Mouse (Mus musculus) heart, embryonic 15.5 days (tissue): ENCODE results near the gene Grsf1. TPM values are rescaled to one million over a fixed set of nuclear protein-coding genes. Genes with fewer than 3 reads are reported as not detected.

Experiments used
- ATAC-seq: fragments of 200-750 bp; cut with Nextera tagmentation; replicated peaks from 2 replicates; pipeline ENCODE4 v1.8.0; 2017; ENCODE audit warnings: low read depth, moderate TSS enrichment; ENCODE audit not compliant: insufficient number of reproducible peaks, insufficient read depth, low FRiP score
- H3K27ac ChIP-seq: fragments of 300-500 bp; sonication (generic); 2 replicates; pipeline ENCODE4 v1.5.1; 2015; ENCODE audit warnings: mild to moderate bottlenecking, inconsistent platforms
- H3K27me3 ChIP-seq: fragments of 300-500 bp; sonication (generic); 2 replicates; pipeline ENCODE4 v1.6.1; 2015; ENCODE audit warnings: inconsistent platforms
- H3K36me3 ChIP-seq: fragments of 300-500 bp; sonication (generic); 2 replicates; pipeline ENCODE4 v1.6.1; 2015; ENCODE audit warnings: mild to moderate bottlenecking, inconsistent platforms
- H3K4me1 ChIP-seq: fragments of 300-500 bp; sonication (generic); replicated peaks from 2 replicates; pipeline ENCODE4 v1.6.1; 2015; ENCODE audit warnings: inconsistent platforms
- H3K4me2 ChIP-seq: fragments of 300-500 bp; sonication (generic); 2 replicates; pipeline ENCODE4 v1.6.1; 2015; ENCODE audit warnings: inconsistent platforms, mild to moderate bottlenecking, moderate library complexity
- H3K4me3 ChIP-seq: fragments of 300-500 bp; sonication (generic); 2 replicates; pipeline ENCODE4 v1.5.1; 2015; ENCODE audit warnings: mild to moderate bottlenecking, inconsistent platforms
- H3K9ac ChIP-seq: fragments of 300-500 bp; sonication (generic); 2 replicates; pipeline ENCODE4 v1.6.1; 2015; ENCODE audit warnings: mild to moderate bottlenecking, inconsistent platforms
- H3K9me3 ChIP-seq: fragments of 300-500 bp; sonication (generic); replicated peaks from 2 replicates; pipeline ENCODE4 v1.6.1; 2016; ENCODE audit warnings: inconsistent platforms
- WGBS: fragments of 180-500 bp; shearing (Covaris S2); methylation state at CpG from one replicate; pipeline ENCODE4 v1.1.7; 2015; ENCODE audit warnings: mixed read lengths; 5-methylcytosine and 5-hydroxymethylcytosine counted together
- polyA plus RNA-seq: library from polyadenylated mRNA; unstranded; fragments of >200 nt; fragmentation: Nextera tagmentation; extraction: Ambion mirVana; gene quantifications from 2 replicates; pipeline ENCODE4 v1.2.1, GENCODE M21; 2015

The Grsf1 gene
- polyA plus RNA-seq, 1 experiment from 2014 or later, result 67.4 TPM

GRCm38 (mm10) chr5:88685745-88686299, 9.9 kb upstream of the Grsf1 start:
- H3K9ac ChIP-seq, result no peak overlapping the region
- H3K36me3 ChIP-seq, result no peaks in the 10 kb centered on the region
- H3K27me3 ChIP-seq, result no peaks in the 10 kb centered on the region
- no peak for ATAC-seq
- peaks cover 11% of the 10 kb centered on the region for H3K4me1 ChIP-seq
- H3K9me3 ChIP-seq, result no peaks in the 10 kb centered on the region
- no peak overlapping the region for H3K27ac ChIP-seq
- 36% methylated on average over 6 of the region's 6 CpGs for WGBS
- no peak overlapping the region for H3K4me2 ChIP-seq
- H3K4me3 ChIP-seq, result no peak overlapping the region

GRCm38 (mm10) chr5:88685306-88685705, 9.3 kb upstream of the Grsf1 start:
- 18% methylated on average over 6 of the region's 6 CpGs for WGBS
- Histone ChIP-seq H3K9ac (no peak overlapping the region), H3K4me3 (no peak overlapping the region), H3K4me2 (no peak overlapping the region), H3K9me3 (no peaks in the 10 kb centered on the region), H3K27ac (no peak overlapping the region), H3K27me3 (no peaks in the 10 kb centered on the region), H3K4me1 (peaks cover 11% of the 10 kb centered on the region), H3K36me3 (no peaks in the 10 kb centered on the region)
- no peak for ATAC-seq

GRCm38 (mm10) chr5:88684226-88684625, 8.3 kb upstream of the Grsf1 start:
- Histone ChIP-seq H3K4me2 (no peak overlapping the region), H3K4me3 (no peak overlapping the region), H3K9me3 (no peaks in the 10 kb centered on the region), H3K36me3 (no peaks in the 10 kb centered on the region), H3K27me3 (no peaks in the 10 kb centered on the region), H3K4me1 (peaks cover 11% of the 10 kb centered on the region), H3K27ac (no peak overlapping the region), H3K9ac (no peak overlapping the region)
- no peak for ATAC-seq
- WGBS, result 26% methylated on average over 3 of the region's 3 CpGs

GRCm38 (mm10) chr5:88683706-88684105, 7.7 kb upstream of the Grsf1 start:
- Histone ChIP-seq H3K9me3 (no peaks in the 10 kb centered on the region), H3K4me1 (peaks cover 8% of the 10 kb centered on the region), H3K36me3 (no peaks in the 10 kb centered on the region), H3K4me2 (no peak overlapping the region), H3K9ac (no peak overlapping the region), H3K4me3 (no peak overlapping the region), H3K27me3 (no peaks in the 10 kb centered on the region), H3K27ac (no peak overlapping the region)
- ATAC-seq, result no peak
- WGBS, result 64% methylated on average over 9 of the region's 9 CpGs

- ATAC-seq, result no peak
- 86% methylated on average over 6 of the region's 6 CpGs for WGBS
- Histone ChIP-seq H3K4me3 (no peak overlapping the region), H3K36me3 (no peaks in the 10 kb centered on the region), H3K27me3 (no peaks in the 10 kb centered on the region), H3K4me1 (peaks cover 4% of the 10 kb centered on the region), H3K27ac (no peak overlapping the region), H3K9ac (no peak overlapping the region), H3K9me3 (no peaks in the 10 kb centered on the region), H3K4me2 (no peak overlapping the region)
Measured at GRCm38 (mm10) chr5:88680567-88680966, 4.6 kb upstream of the Grsf1 start.

GRCm38 (mm10) chr5:88679341-88679740, 3.4 kb upstream of the Grsf1 start:
- Histone ChIP-seq H3K9ac (no peak overlapping the region), H3K36me3 (no peaks in the 10 kb centered on the region), H3K9me3 (no peaks in the 10 kb centered on the region), H3K27ac (no peak overlapping the region), H3K27me3 (no peaks in the 10 kb centered on the region), H3K4me3 (no peak overlapping the region), H3K4me2 (no peak overlapping the region), H3K4me1 (peaks cover 4% of the 10 kb centered on the region)
- 30% methylated on average over 6 of the region's 6 CpGs for WGBS
- ATAC-seq, result no peak

- no peak overlapping the region for H3K4me3 ChIP-seq
- H3K9me3 ChIP-seq, result no peaks in the 10 kb centered on the region
- H3K27me3 ChIP-seq, result no peaks in the 10 kb centered on the region
- H3K4me1 ChIP-seq, result peaks cover 5% of the 10 kb centered on the region
- 45% methylated on average over 7 of the region's 7 CpGs for WGBS
- ATAC-seq, result no peak
- H3K27ac ChIP-seq, result no peak overlapping the region
- H3K9ac ChIP-seq, result no peak overlapping the region
- no peaks in the 10 kb centered on the region for H3K36me3 ChIP-seq
- no peak overlapping the region for H3K4me2 ChIP-seq
Measured at GRCm38 (mm10) chr5:88678929-88679328, 3.0 kb upstream of the Grsf1 start.

- Histone ChIP-seq H3K27me3 (no peaks in the 10 kb centered on the region), H3K4me1 (peaks cover 9% of the 10 kb centered on the region), H3K27ac (peak overlapping the region; percentile 98), H3K4me2 (peak overlapping the region; percentile 84), H3K9me3 (no peaks in the 10 kb centered on the region), H3K9ac (peak overlapping the region; percentile 99), H3K4me3 (peak overlapping the region; percentile 99), H3K36me3 (peaks cover 17% of the 10 kb centered on the region)
- WGBS, result under 1% methylated on average over 37 of the region's 47 CpGs
- ATAC-seq, result peak; percentile 29
Measured at GRCm38 (mm10) chr5:88674703-88675442, 1.1 kb downstream of the Grsf1 start.

GRCm38 (mm10) chr5:88663875-88664274, 12.1 kb downstream of the Grsf1 start:
- H3K27me3 ChIP-seq, result no peaks in the 10 kb centered on the region
- no peak overlapping the region for H3K9ac ChIP-seq
- H3K36me3 ChIP-seq, result peaks cover 83% of the 10 kb centered on the region
- H3K9me3 ChIP-seq, result no peaks in the 10 kb centered on the region
- no peaks in the 10 kb centered on the region for H3K4me1 ChIP-seq
- no peak overlapping the region for H3K4me3 ChIP-seq
- no peak overlapping the region for H3K27ac ChIP-seq
- no peak for ATAC-seq
- WGBS, result 92% methylated on average over 5 of the region's 5 CpGs
- no peak overlapping the region for H3K4me2 ChIP-seq

- WGBS, result 96% methylated on average over 3 of the region's 3 CpGs
- H3K9ac ChIP-seq, result no peak overlapping the region
Measured at GRCm38 (mm10) chr5:88663151-88663550, 12.8 kb downstream of the Grsf1 start.

GRCm38 (mm10) chr5:88657868-88658267, 18.1 kb downstream of the Grsf1 start:
- H3K36me3 ChIP-seq, result peaks cover 59% of the 10 kb centered on the region
- no peaks in the 10 kb centered on the region for H3K9me3 ChIP-seq
- no peak overlapping the region for H3K9ac ChIP-seq
- H3K4me2 ChIP-seq, result no peak overlapping the region
- ATAC-seq, result no peak
- 100% methylated on average over 1 of the region's 1 CpGs for WGBS
- H3K4me3 ChIP-seq, result no peak overlapping the region
- 0 out of 2 replicates have a peak, but pooled peaks cover 3% of the 10 kb centered on the region for H3K4me1 ChIP-seq
- no peak overlapping the region for H3K27ac ChIP-seq
- H3K27me3 ChIP-seq, result no peaks in the 10 kb centered on the region

More at GRCm38 (mm10) chr5:88663151-88663550, 12.8 kb downstream of the Grsf1 start:
- H3K4me3 ChIP-seq, result no peak overlapping the region
- no peak for ATAC-seq
- H3K27ac ChIP-seq, result no peak overlapping the region
- no peaks in the 10 kb centered on the region for H3K4me1 ChIP-seq
- no peaks in the 10 kb centered on the region for H3K27me3 ChIP-seq
- H3K4me2 ChIP-seq, result no peak overlapping the region
- peaks cover 84% of the 10 kb centered on the region for H3K36me3 ChIP-seq
- no peaks in the 10 kb centered on the region for H3K9me3 ChIP-seq

GRCm38 (mm10) chr5:88652589-88652988, 23.4 kb downstream of the Grsf1 start:
- H3K27me3 ChIP-seq, result no peaks in the 10 kb centered on the region
- H3K4me3 ChIP-seq, result no peak overlapping the region
- no peak overlapping the region for H3K4me2 ChIP-seq
- H3K27ac ChIP-seq, result no peak overlapping the region
- H3K9me3 ChIP-seq, result no peaks in the 10 kb centered on the region
- H3K36me3 ChIP-seq, result peaks cover 29% of the 10 kb centered on the region
- no peak for ATAC-seq
- WGBS, result 74% methylated on average over 5 of the region's 5 CpGs
- H3K4me1 ChIP-seq, result peaks cover 17% of the 10 kb centered on the region
- H3K9ac ChIP-seq, result no peak overlapping the region
